Mouse (Mus musculus): Measurements from ENCODE around the gene Mettl24.

DNA sequence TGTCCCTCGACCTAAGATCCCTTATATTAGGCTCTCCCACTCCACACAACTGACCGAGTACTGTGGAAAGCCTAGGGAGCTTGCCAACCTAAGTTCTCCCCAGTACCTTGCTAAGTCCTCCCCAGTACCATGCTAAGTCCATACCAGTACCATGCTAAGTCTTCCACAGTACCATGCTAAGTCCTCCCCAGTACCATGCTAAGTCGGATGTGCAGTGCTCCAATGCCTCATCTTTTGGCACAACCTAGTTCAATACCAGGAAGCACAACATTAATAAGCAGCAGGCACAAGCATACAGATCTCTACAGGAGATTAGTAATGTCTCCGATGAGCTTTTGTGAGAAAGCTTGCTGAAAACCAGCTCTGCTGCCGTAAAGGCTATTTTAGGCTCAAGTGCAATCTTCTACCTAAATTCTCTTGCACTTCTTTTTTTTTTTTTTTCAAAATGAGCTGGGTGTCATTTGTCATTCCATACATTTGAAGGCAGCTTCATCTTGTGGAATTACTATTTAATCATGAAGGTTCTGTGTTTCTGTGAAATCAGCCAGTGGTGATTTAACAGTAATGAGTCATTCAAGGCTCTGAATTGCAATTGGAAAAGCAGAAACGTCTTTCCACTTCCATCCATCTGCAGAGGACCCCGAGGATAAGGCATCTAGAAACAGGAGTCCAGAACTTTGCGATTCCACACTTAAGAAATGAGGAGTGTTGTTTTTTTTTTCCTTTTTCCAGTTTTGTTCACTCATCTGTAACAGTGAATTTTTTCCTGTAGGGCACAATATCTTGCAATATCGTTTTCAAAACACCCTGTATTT, 77.3 kb downstream of the Mettl24 start:
- TF ChIP-seq CTCF (IDR thresholded peaks at IDR 0.05; ENCODE audit: insufficient read depth, low read depth, low read length): no peak
- TF ChIP-seq POLR2A (IDR thresholded peaks at IDR 0.05; ENCODE audit: insufficient read depth, low read depth, low read length): no peak

Measured in olfactory bulb, adult 2 months (tissue).